Mouse (Mus musculus): ENCODE measurements around the gene Abcd2.

The Abcd2 gene

DNA sequence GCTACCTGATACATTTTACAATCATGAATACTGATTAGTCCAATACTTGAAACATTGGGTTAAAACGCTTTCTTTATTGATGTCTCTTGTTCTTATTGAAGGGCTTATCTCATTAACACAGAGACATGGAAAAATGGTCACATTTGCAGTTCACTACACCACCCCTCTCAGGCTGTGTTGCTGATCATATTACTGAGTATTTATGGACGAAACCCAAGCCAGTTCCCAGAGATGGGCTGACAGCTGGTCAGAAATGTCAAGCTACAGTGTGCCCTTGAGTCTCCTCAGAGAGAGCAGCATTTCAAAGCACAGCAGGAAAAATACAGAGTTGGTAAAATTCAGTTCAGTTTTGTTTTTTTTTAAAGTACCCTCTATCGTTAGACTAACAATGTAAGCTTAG is 38.3 kb downstream of the Abcd2 start:
- no peak for DNase-seq

DNA sequence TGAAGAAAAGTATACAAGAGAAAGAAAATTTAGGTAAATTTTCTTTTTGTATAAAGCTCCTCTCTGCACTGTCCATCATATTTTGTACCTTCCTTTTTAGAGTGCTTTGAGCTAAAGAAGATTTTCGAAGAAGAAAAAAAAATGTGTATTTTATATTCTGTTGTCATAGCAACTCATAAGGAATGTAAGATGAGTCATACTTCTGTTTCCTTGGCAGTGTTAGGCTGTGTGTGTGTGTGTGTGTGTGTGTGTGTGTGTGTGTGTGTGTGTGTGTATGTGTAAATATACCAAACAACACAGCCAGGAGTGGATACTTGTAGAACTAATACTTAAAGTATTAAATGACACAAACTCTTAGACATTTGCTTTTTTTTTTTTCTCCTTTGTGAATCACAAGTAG is 39.0 kb downstream of the Abcd2 start:
- no peak for DNase-seq

DNA sequence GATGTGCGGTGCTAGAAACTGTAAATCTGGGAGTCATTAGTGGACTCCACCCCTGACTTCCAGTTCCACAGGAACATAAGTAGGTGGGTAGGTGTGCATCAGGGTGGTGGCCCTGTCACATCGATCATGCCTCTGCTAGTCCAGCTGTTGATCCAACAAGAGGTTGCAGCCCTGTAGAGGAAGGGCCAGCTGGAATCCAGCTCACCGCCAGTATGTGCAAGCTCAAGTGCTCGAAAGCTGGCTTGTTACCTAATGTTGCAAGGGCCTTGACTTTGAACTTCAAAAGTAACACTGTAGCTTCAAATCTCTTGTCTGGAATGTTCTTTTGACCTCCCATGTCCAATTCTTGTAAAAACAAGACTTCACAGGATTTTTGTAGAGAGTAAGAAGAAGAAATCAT is 67.0 kb downstream of the Abcd2 start:
- no peak for DNase-seq

DNA sequence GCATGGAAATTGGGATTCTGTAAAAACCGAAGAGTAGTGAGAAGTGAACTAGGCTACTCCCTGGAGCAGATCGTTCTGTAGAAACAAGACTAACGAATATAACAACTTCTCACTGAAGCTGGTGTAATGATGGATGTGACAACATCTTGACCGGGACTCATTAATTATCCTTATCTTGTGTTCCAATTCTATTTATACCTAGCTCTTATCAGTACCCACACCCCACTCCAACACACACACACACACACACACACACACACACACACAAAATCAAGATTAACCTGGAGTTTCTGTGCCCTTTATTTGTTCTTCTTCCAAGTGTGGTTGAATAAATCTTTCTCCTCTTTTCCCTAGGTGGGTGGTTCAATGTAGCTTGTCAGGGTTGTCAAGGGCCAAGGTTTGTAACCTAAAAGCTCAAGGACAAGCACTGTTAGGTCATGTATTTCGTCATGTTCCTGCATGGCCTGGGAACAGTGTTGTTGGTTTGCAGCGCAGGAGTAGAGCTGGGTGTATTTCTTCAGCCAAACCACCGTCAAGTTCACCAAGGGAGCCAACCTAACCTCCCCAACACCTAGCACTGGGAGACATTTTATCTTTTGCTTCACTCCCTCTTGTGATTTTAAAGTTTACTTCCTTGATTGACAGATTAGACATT is 78.9 kb downstream of the Abcd2 start:
- DNase-seq = no peak

DNA sequence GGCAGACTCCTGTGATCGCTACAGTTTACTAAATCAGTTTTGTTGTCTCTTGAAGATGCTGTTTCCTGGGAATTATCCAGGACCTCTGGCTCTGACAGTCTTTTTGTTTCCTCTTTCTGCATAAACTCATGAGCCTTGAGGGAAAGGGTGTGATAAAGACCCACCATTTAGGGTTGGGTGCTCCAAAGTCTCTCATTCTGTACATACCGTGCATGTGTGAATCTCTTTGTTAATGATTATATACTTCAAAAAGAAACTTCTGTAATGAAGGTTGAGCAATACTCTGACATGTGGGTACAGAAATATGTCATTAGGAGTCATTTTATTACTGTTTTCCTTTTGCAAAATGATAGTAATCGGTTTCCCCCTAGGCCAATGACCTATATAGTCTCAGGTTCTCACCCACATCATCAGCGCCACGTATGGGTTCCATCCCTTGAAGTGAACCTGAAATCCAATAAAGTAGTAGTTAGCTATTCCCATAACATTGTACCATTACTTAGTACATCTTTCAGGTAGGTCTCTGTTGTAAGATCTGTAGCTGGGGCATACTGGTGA is 83.4 kb downstream of the Abcd2 start:
- DNase-seq = no peak

DNA sequence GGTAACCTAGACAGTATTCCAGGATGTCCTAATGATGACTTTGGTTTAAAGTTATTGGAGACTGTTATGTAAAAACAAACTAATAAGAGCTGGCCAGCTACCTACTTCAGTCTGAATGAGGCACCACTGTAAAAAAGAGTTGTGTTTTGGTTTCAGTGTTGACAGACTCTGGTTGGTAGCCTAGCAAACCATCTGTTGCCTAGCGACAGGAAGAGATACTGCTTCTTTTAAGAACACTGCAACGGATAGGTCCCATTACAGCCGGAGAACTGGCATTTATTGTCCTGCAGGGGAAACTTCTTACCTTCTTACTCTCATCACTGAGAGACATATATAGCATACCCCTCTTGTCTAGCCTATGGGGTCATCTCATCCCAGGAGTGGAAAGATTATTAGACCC is 86.7 kb downstream of the Abcd2 start:
- DNase-seq = no peak

DNA sequence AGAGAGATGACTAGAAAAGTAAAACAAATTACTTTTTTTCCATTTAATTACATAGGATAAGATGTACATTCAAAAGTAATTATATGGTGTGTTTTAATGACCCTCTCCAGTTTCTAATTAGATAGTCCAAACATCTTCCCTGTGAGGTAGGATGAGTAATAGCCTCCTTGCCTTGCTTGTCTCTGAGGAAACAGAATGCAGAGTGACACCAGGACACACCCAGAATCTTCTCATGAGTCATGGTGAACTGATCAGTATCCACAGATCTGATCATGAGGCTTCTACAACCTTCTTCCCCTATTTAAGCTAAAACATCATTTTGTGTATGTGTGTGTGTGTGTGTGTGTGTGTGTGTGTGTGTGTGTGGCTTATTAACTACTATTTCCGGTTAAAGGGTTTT is 87.3 kb downstream of the Abcd2 start:
- DNase-seq = no peak

DNA sequence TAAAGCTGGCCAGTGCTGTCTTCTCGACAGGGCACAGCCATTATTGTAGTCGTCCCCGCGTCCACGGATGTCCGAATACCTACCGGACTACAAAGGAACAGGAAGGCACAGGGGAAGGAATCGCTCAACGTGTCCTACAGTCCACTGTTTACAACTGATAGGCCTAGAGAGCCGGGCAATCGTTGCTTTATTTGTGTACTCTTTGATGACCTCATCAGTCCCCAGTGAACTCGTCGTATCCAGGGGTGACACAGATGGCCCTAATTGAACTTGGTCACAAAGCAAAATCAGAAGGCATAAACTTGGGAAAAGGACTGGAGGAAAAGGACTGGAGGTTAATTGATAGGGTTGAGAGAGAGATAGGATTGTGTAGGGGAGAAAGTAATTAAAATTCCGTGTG is 87.8 kb downstream of the Abcd2 start:
- DNase-seq = no peak

DNA sequence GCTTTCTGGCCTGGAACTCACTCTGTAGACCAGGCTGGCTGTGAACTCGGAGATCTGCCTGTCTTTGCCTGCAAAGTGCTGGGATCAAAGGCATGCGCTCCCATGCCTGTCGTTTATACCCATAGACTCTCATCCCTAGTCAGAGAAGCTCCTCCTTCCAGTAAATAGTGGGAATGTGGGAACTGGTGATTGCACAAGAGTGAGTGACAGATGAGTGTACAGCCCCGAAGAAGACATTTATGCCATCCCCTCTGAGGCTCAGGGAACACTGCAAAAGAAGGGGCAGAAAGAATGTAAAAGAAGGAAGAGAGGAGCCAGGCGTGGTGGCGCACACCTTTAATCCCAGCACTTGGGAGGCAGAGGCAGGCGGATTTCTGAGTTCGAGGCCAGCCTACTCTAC is 88.3 kb downstream of the Abcd2 start:
- DNase-seq = no peak

DNA sequence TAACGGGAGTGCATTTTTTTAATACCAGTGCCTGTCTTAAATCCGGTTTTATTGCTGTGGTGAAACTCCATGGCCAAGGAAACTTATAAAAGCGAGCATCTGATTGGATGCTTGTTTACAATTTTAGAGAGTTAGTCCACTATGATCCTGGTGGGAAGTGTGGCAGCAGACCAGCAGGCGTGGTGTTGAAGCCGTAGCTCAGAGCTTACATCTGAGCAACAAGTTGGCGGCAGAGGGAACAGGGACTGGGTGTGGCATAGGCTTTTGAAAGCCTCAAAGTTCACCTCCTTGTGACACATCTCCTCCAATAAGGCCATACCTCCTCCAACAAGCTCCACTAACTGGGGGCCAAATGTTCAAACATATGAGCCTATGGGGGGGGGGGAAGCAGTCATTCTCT is 95.0 kb downstream of the Abcd2 start:
- no peak for DNase-seq

Data from liver (tissue).